Mouse (Mus musculus) heart, adult 18-20 months (tissue): ENCODE data around the gene Alkbh3. TPM values are rescaled to one million over a fixed set of nuclear protein-coding genes. Genes with fewer than 3 reads are reported as not detected.

Source experiments
- DNase-seq, 2 experiments: peaks; one replicate each; pipeline ENCODE4 v3.0.0; 2021 to 2022; ENCODE audit warnings: mixed read lengths in 1 of 2
- total RNA-seq, 2 experiments: library from RNA; stranded (reverse); gene quantifications; 2 replicates each; pipeline ENCODE4 v1.2.3; 2021

The Alkbh3 gene
- total RNA-seq, 2 experiments from 2014 or later = 55.2 to 55.4 TPM

- DNase-seq = peak in 1 of 2 experiments; percentile 22
Measured at GRCm38 (mm10) chr2:93954781-93955578, 55.6 kb downstream of the Alkbh3 start.

GRCm38 (mm10) chr2:93953726-93954125 is 56.9 kb downstream of the Alkbh3 start:
- no peak for DNase-seq

GRCm38 (mm10) chr2:93946976-93947375 is 63.6 kb downstream of the Alkbh3 start:
- DNase-seq = no peak

- no peak for DNase-seq
Measured at GRCm38 (mm10) chr2:93944855-93945254, 65.8 kb downstream of the Alkbh3 start.

GRCm38 (mm10) chr2:93944099-93944498 is 66.5 kb downstream of the Alkbh3 start:
- DNase-seq = no peak

- peak; percentile 65 for DNase-seq
Measured at GRCm38 (mm10) chr2:93941670-93942069, 68.9 kb downstream of the Alkbh3 start.

GRCm38 (mm10) chr2:93938534-93938933 is 72.1 kb downstream of the Alkbh3 start:
- DNase-seq = no peak

Other genes with a start within 250 kb of the Alkbh3 start
- 10 to 100 TPM; 37.9 to 39.9 TPM for gene Ext2, start 188.2 kb downstream of the Alkbh3 start, total RNA-seq
- gene Accs, start 160.9 kb downstream of the Alkbh3 start, total RNA-seq = 1 to 10 TPM; 4.1 to 5.2 TPM
- not detected for gene Accsl, start 141.7 kb downstream of the Alkbh3 start, total RNA-seq
- 10 to 100 TPM in 1 of 2 experiments, 1 to 10 TPM in 1; 8.9 to 10.9 TPM for gene Gm13889, start 53.6 kb downstream of the Alkbh3 start, total RNA-seq
- gene Gm27027, start 14.5 kb downstream of the Alkbh3 start, total RNA-seq = not detected
- 10 to 100 TPM; 20.8 to 29.6 TPM for gene Hsd17b12, start 147.2 kb upstream of the Alkbh3 start, total RNA-seq